Mouse (Mus musculus) kidney, postnatal 0 days (tissue): ENCODE measurements around the gene Pnp. TPM values are rescaled to one million over a fixed set of nuclear protein-coding genes. Genes with fewer than 3 reads are reported as not detected.
A peak's percentile ranks its signal among the peaks of the same experiment; 100 is the strongest.
"Not testable (repeated sequence)": the region's sequence is repeated elsewhere in the genome, so short reads cannot be mapped to it uniquely, and the experiment has no call there.

Source experiments
- ATAC-seq: fragments of 200-750 bp; cut with Nextera tagmentation; replicated peaks from 2 replicates; pipeline ENCODE4 v1.8.0; 2017; ENCODE audit warnings: low read depth, moderate number of reproducible peaks, moderate TSS enrichment, moderate library complexity; ENCODE audit not compliant: low FRiP score
- DNase-seq: peaks from one replicate; pipeline ENCODE4 v3.0.0-alpha.2; 2016; ENCODE audit warnings: low spot score
- H3K27ac ChIP-seq: fragments of 300-500 bp; sonication (generic); 2 replicates; pipeline ENCODE4 v1.5.1; 2014; ENCODE audit warnings: mild to moderate bottlenecking
- H3K27me3 ChIP-seq: fragments of 300-500 bp; sonication (generic); 2 replicates; pipeline ENCODE4 v1.6.1; 2014; ENCODE audit warnings: low read length, mixed read lengths; ENCODE audit not compliant: insufficient read depth
- H3K36me3 ChIP-seq: fragments of 300-500 bp; sonication (generic); 2 replicates; pipeline ENCODE4 v1.6.1; 2014; ENCODE audit warnings: low read length, mixed read lengths; ENCODE audit not compliant: insufficient read depth
- H3K4me1 ChIP-seq: fragments of 300-500 bp; sonication (generic); replicated peaks from 2 replicates; pipeline ENCODE4 v1.6.1; 2014; ENCODE audit warnings: antibody characterized with exemption, low read length, mixed read lengths; ENCODE audit not compliant: insufficient read depth
- H3K4me2 ChIP-seq: fragments of 300-500 bp; sonication (generic); 2 replicates; pipeline ENCODE4 v1.6.1; 2014; ENCODE audit warnings: mild to moderate bottlenecking, low read length, moderate library complexity, mixed read lengths
- H3K4me3 ChIP-seq: fragments of 300-500 bp; sonication (generic); replicated peaks from 2 replicates; pipeline ENCODE4 v1.5.1; 2014; ENCODE audit warnings: low read depth, low read length
- H3K9ac ChIP-seq: fragments of 300-500 bp; sonication (generic); 2 replicates; pipeline ENCODE4 v1.6.1; 2014; ENCODE audit warnings: low read depth, low read length
- H3K9me3 ChIP-seq: fragments of 300-500 bp; sonication (generic); replicated peaks from 2 replicates; pipeline ENCODE4 v1.6.1; 2016; ENCODE audit warnings: low read length, inconsistent platforms, mixed read lengths
- CTCF ChIP-seq: IDR thresholded peaks from 2 replicates; pipeline ENCODE4 v1.5.1; 2016; ENCODE audit warnings: antibody characterized with exemption, low read depth, mild to moderate bottlenecking, moderate library complexity
- WGBS: fragments of 180-500 bp; shearing (Covaris S2); extraction: QIAGEN DNeasy Blood & Tissue Kit; methylation state at CpG from one replicate; pipeline ENCODE4 v1.1.7; 2014; 5-methylcytosine and 5-hydroxymethylcytosine counted together
- polyA plus RNA-seq: library from polyadenylated mRNA; unstranded; fragments of >200 nt; fragmentation: Nextera tagmentation; extraction: Ambion mirVana; gene quantifications from 2 replicates; pipeline ENCODE4 v1.2.1, GENCODE M21; 2015

Pnp gene
- polyA plus RNA-seq, 1 experiment from 2014 or later, result 78.5 TPM

DNA sequence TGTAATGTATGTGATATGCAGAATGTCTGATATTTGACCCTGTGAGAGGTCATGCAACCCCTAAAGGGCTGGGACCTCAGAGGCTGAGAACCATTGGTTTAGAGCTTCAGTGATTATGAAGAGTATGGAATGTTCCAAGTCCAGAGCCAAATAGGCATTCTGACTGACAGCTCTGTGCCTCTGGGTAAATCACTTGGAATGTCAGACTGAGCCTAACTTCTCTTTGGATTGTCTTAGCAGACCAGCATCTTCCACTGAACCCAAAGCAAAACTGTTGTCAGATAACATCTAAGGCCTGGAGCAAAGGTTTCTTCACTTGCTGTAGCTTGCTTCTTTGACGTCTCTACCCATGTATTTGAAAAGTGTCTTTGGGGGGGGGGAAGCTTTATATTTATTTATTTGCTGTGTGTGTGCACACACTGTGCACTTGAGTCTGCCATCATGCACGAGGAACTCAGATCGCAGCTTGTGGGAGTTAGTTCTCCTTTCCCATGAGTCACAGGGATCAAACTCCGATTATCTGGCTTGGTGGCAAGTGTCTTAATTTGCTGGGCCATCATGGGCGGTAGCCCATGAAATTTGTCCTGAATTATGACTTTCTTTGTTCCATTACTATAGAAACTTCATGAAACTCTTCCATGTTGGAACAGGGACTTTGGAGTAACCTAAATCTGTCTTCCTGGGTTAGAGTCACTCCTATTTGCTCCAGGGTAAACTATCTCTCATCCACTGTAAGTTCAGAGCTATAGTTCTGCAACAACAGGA lies 37.5 kb downstream of the Pnp start:
- Histone ChIP-seq H3K27me3 (no peaks in the 10 kb centered on the region), H3K4me3 (no peak overlapping the region), H3K9ac (no peak overlapping the region), H3K4me2 (no peak overlapping the region), H3K9me3 (no peaks in the 10 kb centered on the region), H3K27ac (no peak overlapping the region), H3K36me3 (no peaks in the 10 kb centered on the region), H3K4me1 (no peaks in the 10 kb centered on the region)
- DNase-seq (no peak), ATAC-seq (no peak)
- no peak for TF ChIP-seq CTCF
- WGBS, result 60% methylated on average over 5 of the region's 5 CpGs

DNA sequence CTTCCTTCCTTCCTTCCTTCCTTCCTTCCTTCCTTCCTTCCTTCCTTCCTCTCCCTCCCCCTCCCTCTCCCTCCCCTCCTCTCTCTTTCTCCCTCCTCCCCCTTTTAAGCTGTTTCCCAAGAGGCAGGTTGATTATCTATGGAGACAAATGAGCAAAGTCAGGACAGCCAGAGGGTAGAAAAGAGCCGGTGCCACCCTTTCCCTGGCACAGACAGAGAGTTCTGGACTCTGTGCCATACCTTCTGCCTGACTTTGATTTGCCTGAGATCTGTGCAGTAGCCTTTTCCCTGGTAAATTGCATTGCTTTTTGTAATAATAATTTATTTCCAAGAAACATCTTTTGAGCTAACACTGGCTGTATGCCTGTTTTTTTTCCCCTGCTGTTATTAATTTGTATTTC lies 38.2 kb downstream of the Pnp start:
- 24% methylated on average over 1 of the region's 1 CpGs for WGBS
- Histone ChIP-seq H3K4me1 (no peaks in the 10 kb centered on the region), H3K4me2 (no peak overlapping the region), H3K9me3 (no peaks in the 10 kb centered on the region), H3K4me3 (no peak overlapping the region), H3K27me3 (no peaks in the 10 kb centered on the region), H3K9ac (no peak overlapping the region), H3K27ac (no peak overlapping the region), H3K36me3 (no peaks in the 10 kb centered on the region)
- no peak for ATAC-seq
- no peak for DNase-seq
- no peak for TF ChIP-seq CTCF

DNA sequence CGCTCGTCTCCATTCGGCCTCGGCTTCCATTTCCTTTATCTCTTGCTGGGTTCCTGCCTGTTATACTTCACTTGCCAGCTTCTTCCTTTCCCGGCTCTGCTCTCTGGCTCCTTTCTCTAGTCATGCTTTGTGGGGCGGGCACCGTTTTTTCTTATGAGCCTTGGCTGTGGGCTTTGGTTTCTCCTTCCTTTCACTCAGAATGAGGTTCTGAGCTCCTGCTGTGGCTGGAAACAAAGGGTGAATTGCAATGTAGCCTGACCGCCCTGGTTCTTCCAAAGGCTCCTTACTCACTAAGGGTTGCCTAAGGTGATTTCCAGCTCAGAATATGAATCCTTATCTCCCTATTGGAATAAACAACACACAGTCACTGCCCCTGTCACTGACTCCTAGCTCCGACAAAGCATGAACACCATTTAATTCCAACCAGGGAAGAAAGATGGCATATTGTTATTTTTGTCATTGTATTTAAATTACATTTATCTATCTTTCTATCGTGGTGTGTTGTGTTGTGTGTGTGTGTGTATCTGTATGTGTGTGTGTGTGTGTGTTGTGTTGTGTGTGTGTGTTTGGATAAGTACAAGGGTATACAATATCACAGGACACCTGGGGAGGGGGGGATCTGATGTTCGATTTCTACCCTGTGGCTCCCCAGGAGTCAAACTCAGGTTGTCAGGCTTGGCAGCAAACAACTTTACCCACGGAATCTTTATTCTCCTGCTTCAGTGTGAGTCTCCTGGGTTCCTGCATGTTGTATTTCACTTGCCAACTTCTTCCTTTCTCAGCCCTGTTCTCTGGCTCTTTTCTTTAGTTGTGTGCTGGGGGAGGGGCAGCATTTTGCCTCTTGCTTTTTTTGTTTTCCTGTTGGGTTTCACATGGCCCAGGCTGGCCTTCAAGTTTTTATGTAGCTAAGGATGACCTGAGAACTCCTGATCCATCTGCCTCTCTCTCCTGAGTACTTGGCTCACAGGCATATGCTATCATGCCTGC lies 39.0 kb downstream of the Pnp start:
- ATAC-seq, result no peak
- WGBS, result 45% methylated on average over 12 of the region's 12 CpGs

DNA sequence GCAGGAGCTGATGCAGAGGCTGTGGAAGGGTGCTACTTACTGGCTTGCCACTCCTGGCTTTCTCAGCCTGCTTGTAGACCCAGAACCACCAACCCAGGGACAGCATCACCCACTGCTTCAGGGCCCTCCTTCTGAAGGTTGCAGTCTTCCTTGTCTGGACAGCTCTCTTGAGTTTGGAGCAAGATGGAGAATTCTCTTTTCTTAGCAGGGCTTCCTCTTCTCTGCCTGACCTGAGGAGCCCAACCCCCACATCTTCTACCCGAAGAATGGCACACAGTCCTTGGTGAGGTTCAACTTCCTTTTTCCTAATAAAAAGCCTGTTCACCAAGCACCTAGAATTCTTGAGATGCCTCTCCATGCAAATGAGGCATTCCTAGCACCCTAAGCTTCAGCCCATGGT lies 39.9 kb downstream of the Pnp start:
- WGBS, result 38% methylated on average over 1 of the region's 1 CpGs

More for the DNA sequence above, 39.0 kb downstream of the Pnp start:
- DNase-seq, result no peak
- Histone ChIP-seq H3K9ac (no peak overlapping the region), H3K4me2 (no peak overlapping the region), H3K9me3 (no peaks in the 10 kb centered on the region), H3K36me3 (no peaks in the 10 kb centered on the region), H3K27me3 (no peaks in the 10 kb centered on the region), H3K27ac (no peak overlapping the region), H3K4me1 (no peaks in the 10 kb centered on the region), H3K4me3 (no peak overlapping the region)
- TF ChIP-seq CTCF, result no peak

DNA sequence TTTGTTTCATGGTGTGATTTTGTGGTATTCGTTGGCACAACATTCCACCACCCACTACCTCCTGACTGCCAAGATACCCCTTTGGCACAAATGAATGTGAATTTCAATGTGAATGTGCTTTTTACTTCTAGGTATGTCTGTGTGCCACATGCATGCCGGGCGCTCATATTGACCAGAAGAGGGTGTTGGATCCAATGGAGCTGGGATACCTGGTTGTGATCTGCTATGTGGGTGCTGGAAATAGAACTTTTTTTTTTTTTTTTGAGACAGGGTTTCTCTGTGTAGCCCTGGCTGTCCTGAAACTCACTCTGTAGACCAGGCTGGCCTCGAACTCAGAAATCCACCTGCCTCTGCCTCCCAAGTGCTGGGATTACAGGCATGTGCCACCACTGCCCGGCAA lies 42.2 kb downstream of the Pnp start:
- not testable (repeated sequence) for H3K9me3 ChIP-seq, H3K4me3 ChIP-seq, DNase-seq, H3K27me3 ChIP-seq, H3K9ac ChIP-seq, H3K4me1 ChIP-seq, H3K36me3 ChIP-seq, H3K4me2 ChIP-seq, H3K27ac ChIP-seq, ATAC-seq
- WGBS, result 92% methylated on average over 4 of the region's 5 CpGs

More for the DNA sequence above, 39.9 kb downstream of the Pnp start:
- Histone ChIP-seq H3K9ac (no peak overlapping the region), H3K4me1 (no peaks in the 10 kb centered on the region), H3K9me3 (no peaks in the 10 kb centered on the region), H3K27ac (no peak overlapping the region), H3K27me3 (no peaks in the 10 kb centered on the region), H3K4me3 (no peak overlapping the region), H3K4me2 (no peak overlapping the region), H3K36me3 (no peaks in the 10 kb centered on the region)
- no peak for ATAC-seq
- no peak for DNase-seq
- TF ChIP-seq CTCF, result no peak

DNA sequence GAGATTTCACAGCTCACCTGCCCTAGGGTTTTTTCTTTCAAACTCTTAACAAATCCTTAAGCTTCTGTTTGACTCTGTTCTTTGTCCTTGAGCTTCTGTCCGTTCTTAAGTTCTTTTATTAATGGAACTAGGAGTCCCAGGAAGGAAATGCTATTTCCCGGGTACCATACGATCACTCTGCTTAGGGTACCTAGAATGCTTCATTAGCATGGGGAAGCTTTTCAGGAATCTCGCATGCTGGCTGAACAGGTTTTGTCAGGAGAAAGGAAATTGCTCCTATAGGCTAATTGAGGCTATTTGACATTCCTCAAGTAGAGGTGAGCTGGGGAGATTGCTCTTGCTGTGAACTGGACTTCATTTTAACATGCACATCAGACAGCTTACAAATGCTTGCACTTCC lies 42.8 kb downstream of the Pnp start:
- H3K36me3 ChIP-seq, result no peaks in the 10 kb centered on the region
- WGBS, result 38% methylated on average over 4 of the region's 4 CpGs
- no peak for TF ChIP-seq CTCF
- H3K9me3 ChIP-seq, result no peaks in the 10 kb centered on the region
- ATAC-seq (0 out of 2 replicates have a peak, but pooled peaks have one; percentile 37), DNase-seq (peak; percentile 27)
- H3K27ac ChIP-seq, result peak overlapping the region; percentile 20; the same call in 1 of the 2 replicates
- no peak overlapping the region for H3K4me2 ChIP-seq
- H3K9ac ChIP-seq, result no peak overlapping the region
- H3K4me3 ChIP-seq, result no peak overlapping the region
- peaks cover 4% of the 10 kb centered on the region; the same call in 1 of the 2 replicates for H3K4me1 ChIP-seq
- no peaks in the 10 kb centered on the region for H3K27me3 ChIP-seq
